Mouse (Mus musculus) liver, embryonic 15.5 days (tissue): ENCODE results near the gene Sbf2. TPM values are rescaled to one million over a fixed set of nuclear protein-coding genes. Genes with fewer than 3 reads are reported as not detected.

Source experiments
- ATAC-seq: fragments of 200-750 bp; cut with Nextera tagmentation; 2 replicates; pipeline ENCODE4 v1.8.0; 2017; ENCODE audit warnings: moderate number of reproducible peaks, mild to moderate bottlenecking, moderate library complexity; ENCODE audit not compliant: insufficient read depth
- H3K27ac ChIP-seq: fragments of 300-500 bp; sonication (generic); replicated peaks from 2 replicates; pipeline ENCODE4 v1.5.1; 2015; ENCODE audit warnings: mild to moderate bottlenecking, inconsistent platforms
- H3K27me3 ChIP-seq: fragments of 300-500 bp; sonication (generic); 2 replicates; pipeline ENCODE4 v1.6.1; 2015; ENCODE audit warnings: mild to moderate bottlenecking, inconsistent platforms
- H3K36me3 ChIP-seq: fragments of 300-500 bp; sonication (generic); replicated peaks from 2 replicates; pipeline ENCODE4 v1.6.1; 2015; ENCODE audit warnings: moderate library complexity, mild to moderate bottlenecking, inconsistent platforms
- H3K4me1 ChIP-seq: fragments of 300-500 bp; sonication (generic); replicated peaks from 2 replicates; pipeline ENCODE4 v1.6.1; 2015; ENCODE audit warnings: inconsistent platforms
- H3K4me2 ChIP-seq: fragments of 300-500 bp; sonication (generic); 2 replicates; pipeline ENCODE4 v1.6.1; 2015; ENCODE audit warnings: moderate library complexity, mild to moderate bottlenecking, inconsistent platforms
- H3K4me3 ChIP-seq: fragments of 300-500 bp; sonication (generic); replicated peaks from 2 replicates; pipeline ENCODE4 v1.5.1; 2015; ENCODE audit warnings: mild to moderate bottlenecking, inconsistent platforms
- H3K9ac ChIP-seq: fragments of 300-500 bp; sonication (generic); 2 replicates; pipeline ENCODE4 v1.6.1; 2015; ENCODE audit warnings: moderate library complexity, mild to moderate bottlenecking, inconsistent platforms
- H3K9me3 ChIP-seq: fragments of 300-500 bp; sonication (generic); replicated peaks from 2 replicates; pipeline ENCODE4 v1.6.1; 2016; ENCODE audit warnings: inconsistent platforms
- WGBS: fragments of 180-500 bp; shearing (Covaris S2); methylation state at CpG from one replicate; pipeline ENCODE4 v1.1.7; 2015; ENCODE audit warnings: mixed read lengths; ENCODE audit not compliant: insufficient replicate concordance; 5-methylcytosine and 5-hydroxymethylcytosine counted together
- polyA plus RNA-seq: library from polyadenylated mRNA; unstranded; fragments of >200 nt; fragmentation: Nextera tagmentation; extraction: Ambion mirVana; gene quantifications from 2 replicates; pipeline ENCODE4 v1.2.1, GENCODE M21; 2015

Sbf2 gene
- polyA plus RNA-seq, 1 experiment from 2014 or later = 5.3 TPM

DNA sequence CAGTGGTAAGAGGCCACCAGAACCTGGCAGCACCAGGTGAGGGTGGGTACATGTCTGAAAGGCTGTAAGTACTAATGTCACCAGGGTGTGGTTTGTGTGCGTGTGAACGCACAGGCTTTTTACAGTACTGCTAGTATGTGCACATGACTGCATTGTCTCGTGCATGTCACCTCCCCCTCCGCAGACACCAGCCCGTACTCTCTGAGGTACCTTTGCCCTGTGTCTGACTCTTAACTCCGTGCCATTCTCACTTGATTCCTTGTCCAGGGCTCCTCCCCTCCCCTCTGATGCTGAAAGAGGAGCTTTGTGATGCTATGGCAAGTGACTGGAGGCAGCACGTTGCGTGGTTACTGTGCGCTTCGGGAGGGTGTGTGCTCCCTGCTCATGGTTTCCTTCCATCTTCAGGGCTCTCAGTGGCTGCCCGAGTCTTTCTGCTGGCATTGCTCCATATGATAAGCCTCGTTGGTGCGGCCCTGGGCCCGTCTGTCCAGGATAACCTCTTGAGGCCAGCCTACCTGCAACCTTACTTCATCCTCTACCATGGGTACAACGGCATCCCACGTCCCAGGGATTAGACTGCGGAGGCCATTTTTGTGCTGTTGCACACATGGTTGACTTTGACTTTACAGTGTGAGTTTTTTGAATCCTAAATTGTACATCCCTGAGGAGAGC is 315.8 kb downstream of the Sbf2 start:
- H3K9me3 ChIP-seq = no peaks in the 10 kb centered on the region
- no peak for ATAC-seq
- H3K4me2 ChIP-seq = no peak overlapping the region
- no peak overlapping the region for H3K9ac ChIP-seq
- no peaks in the 10 kb centered on the region for H3K36me3 ChIP-seq
- WGBS = 75% methylated on average over 17 of the region's 17 CpGs
- H3K4me3 ChIP-seq = no peak overlapping the region
- no peaks in the 10 kb centered on the region for H3K4me1 ChIP-seq
- no peaks in the 10 kb centered on the region for H3K27me3 ChIP-seq
- H3K27ac ChIP-seq = no peak overlapping the region

DNA sequence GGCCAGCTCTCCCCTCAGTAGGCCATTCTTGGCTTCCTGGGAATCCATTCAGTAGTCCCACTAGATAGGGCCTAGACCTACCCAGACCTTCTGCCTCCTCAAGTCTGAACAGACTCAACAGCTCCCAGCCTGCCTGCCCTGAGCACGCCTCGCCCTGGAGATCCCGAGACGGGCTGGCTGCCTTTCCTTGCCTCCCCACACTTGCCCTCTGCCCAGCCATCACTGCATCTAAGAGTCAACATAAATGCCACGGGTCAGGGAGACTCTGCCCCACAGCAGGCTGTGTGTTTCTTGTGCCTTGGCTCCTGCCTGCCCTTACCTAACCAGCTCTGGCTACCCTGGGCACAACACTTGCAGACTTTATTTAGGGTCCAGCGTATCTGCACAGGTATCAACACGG is 316.6 kb downstream of the Sbf2 start:
- H3K27me3 ChIP-seq = no peaks in the 10 kb centered on the region
- no peaks in the 10 kb centered on the region for H3K4me1 ChIP-seq
- H3K27ac ChIP-seq = no peak overlapping the region
- no peak overlapping the region for H3K4me3 ChIP-seq
- ATAC-seq = no peak
- H3K4me2 ChIP-seq = no peak overlapping the region
- WGBS = 68% methylated on average over 7 of the region's 7 CpGs
- H3K9me3 ChIP-seq = no peaks in the 10 kb centered on the region
- H3K36me3 ChIP-seq = no peaks in the 10 kb centered on the region
- no peak overlapping the region for H3K9ac ChIP-seq

DNA sequence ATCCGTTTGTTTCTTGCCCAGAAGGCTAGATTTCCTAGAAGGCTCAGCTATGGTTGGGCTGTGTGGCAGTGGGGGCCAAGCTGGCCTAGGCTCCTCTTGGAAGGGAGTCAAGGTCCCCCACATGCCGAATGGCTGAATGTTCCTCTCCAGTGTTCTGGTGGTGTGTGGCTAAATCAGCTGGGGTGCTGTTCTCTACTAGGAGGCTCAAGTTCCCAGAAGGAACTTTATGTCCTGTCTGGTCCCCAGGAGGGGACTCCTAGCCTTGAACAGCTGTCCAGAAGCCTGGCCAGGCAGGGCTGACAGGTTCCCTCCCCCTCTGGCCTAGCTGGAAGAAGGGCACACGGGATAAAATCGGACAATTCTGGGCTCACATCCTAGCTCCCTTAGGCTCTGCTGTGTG is 317.1 kb downstream of the Sbf2 start:
- H3K9ac ChIP-seq = no peak overlapping the region
- H3K9me3 ChIP-seq = no peaks in the 10 kb centered on the region
- ATAC-seq = no peak
- no peaks in the 10 kb centered on the region for H3K27me3 ChIP-seq
- no peaks in the 10 kb centered on the region for H3K36me3 ChIP-seq
- no peak overlapping the region for H3K4me3 ChIP-seq
- H3K4me2 ChIP-seq = no peak overlapping the region
- WGBS = 52% methylated on average over 4 of the region's 4 CpGs
- no peaks in the 10 kb centered on the region for H3K4me1 ChIP-seq
- H3K27ac ChIP-seq = no peak overlapping the region

DNA sequence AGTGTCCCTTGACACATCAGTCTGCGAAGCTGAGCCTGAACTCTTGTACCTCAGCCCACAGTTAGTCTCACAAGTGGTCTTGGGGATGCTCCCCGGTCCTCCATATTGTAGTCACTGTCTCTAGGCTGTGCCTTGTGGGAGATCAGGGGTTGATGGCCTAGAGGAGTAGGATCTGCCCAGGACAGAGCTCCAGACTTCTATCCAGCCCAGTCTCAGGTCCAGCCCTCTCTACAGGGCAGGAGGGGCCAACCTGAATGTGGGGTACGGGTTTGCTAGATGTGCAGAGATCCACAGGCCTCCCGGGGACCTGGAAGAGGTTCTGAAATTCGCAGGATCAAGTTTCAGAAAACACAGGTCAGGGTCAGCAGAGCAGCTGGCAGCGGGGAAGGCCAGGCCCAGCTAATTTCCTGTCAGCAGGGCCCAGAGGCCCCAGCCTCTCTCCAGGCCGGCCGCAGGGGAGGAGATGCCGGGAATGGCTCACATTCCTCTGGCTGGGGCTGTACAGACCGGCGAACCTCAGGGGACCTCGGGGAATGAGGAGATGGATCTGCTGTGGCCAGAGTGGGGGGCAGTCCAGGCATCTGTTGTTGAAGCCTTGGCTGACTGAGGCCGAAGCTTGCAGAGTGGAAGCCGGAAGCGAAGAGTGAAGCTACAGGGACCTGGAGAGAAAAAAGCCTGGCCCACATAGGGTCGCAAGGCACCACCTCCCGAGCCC is 317.7 kb downstream of the Sbf2 start:
- Histone ChIP-seq H3K4me2 (no peak overlapping the region), H3K9ac (no peak overlapping the region), H3K4me3 (no peak overlapping the region), H3K9me3 (no peaks in the 10 kb centered on the region), H3K27ac (no peak overlapping the region), H3K36me3 (no peaks in the 10 kb centered on the region), H3K27me3 (no peaks in the 10 kb centered on the region), H3K4me1 (no peaks in the 10 kb centered on the region)
- WGBS = 43% methylated on average over 17 of the region's 17 CpGs
- no peak for ATAC-seq

DNA sequence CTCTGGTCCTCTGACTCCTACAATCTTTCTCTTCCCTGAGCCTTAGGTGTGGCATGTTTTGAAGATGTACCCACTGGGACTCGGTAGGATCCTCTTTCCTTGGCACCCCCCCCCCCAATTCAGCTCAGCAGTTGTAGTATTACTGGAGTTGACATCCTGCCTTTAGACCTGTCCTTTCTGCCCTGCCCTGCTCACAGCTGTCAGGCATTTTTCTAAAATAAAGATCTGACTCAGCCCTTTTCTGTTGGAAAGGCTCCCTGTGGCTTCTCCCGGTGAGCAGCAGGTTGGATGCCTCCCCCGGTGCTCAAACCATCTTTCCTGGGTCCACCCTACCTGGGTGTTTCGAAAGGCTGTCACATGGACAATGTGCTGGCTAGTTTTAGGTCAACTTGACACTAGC is 325.1 kb downstream of the Sbf2 start:
- H3K27ac ChIP-seq = no peak overlapping the region

DNA sequence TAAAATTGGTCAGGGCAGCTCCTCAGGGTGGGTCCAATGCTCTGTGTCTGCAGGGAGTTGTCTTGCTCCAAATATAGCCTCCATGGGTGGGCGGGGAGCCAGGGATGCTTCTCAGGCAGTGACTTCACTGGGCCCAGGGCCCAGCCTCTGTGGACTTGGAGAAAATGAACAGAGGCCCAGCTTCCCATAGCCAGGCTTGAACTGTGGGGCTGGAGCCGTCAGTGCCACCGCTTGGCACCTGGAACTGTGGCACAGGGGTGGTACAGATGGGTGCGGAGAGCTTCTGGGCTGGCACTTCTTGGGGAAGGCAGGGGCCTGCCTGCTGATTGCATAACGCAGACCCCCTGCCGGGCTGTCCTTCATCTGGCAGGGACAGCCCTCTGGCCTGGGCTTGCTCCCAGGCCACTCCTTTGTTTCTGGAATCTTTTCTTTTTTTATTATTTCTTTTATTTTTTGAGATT is 326.0 kb downstream of the Sbf2 start:
- no peak overlapping the region for H3K4me2 ChIP-seq
- ATAC-seq = no peak
- WGBS = 61% methylated on average over 6 of the region's 6 CpGs
- no peak overlapping the region for H3K4me3 ChIP-seq
- no peak overlapping the region for H3K27ac ChIP-seq
- H3K27me3 ChIP-seq = no peaks in the 10 kb centered on the region
- H3K9ac ChIP-seq = no peak overlapping the region
- H3K36me3 ChIP-seq = no peaks in the 10 kb centered on the region
- H3K9me3 ChIP-seq = no peaks in the 10 kb centered on the region
- H3K4me1 ChIP-seq = no peaks in the 10 kb centered on the region

More for the DNA sequence above, 325.1 kb downstream of the Sbf2 start:
- Histone ChIP-seq H3K4me1 (no peaks in the 10 kb centered on the region), H3K27me3 (no peaks in the 10 kb centered on the region), H3K9me3 (no peaks in the 10 kb centered on the region), H3K36me3 (no peaks in the 10 kb centered on the region), H3K4me3 (no peak overlapping the region), H3K9ac (no peak overlapping the region), H3K4me2 (no peak overlapping the region)
- no peak for ATAC-seq
- 61% methylated on average over 4 of the region's 4 CpGs for WGBS

DNA sequence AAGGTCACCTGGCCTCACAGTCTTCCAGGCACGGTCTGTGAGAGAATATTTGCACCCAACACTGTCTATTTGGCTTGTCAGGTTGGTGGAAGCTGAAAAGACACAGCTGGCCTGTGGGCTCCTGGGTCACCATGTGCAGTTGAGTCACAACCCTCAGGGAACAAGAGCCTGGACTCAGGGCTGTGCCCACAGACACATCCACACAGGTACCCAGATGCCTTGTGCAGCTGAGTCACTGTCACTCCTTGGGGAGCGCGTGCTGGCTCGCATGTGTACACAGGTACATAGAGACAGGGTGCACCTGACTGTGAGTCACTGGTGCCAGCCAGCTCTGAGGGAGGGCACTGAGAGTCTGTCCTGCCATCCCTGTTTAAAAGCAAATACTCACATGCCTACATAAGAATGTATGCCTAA is 326.5 kb downstream of the Sbf2 start:
- no peak overlapping the region for H3K4me3 ChIP-seq
- no peaks in the 10 kb centered on the region for H3K36me3 ChIP-seq
- no peak overlapping the region for H3K9ac ChIP-seq
- H3K27ac ChIP-seq = no peak overlapping the region
- H3K27me3 ChIP-seq = no peaks in the 10 kb centered on the region
- WGBS = 74% methylated on average over 4 of the region's 4 CpGs
- H3K9me3 ChIP-seq = no peaks in the 10 kb centered on the region
- no peak overlapping the region for H3K4me2 ChIP-seq
- no peaks in the 10 kb centered on the region for H3K4me1 ChIP-seq
- ATAC-seq = no peak

DNA sequence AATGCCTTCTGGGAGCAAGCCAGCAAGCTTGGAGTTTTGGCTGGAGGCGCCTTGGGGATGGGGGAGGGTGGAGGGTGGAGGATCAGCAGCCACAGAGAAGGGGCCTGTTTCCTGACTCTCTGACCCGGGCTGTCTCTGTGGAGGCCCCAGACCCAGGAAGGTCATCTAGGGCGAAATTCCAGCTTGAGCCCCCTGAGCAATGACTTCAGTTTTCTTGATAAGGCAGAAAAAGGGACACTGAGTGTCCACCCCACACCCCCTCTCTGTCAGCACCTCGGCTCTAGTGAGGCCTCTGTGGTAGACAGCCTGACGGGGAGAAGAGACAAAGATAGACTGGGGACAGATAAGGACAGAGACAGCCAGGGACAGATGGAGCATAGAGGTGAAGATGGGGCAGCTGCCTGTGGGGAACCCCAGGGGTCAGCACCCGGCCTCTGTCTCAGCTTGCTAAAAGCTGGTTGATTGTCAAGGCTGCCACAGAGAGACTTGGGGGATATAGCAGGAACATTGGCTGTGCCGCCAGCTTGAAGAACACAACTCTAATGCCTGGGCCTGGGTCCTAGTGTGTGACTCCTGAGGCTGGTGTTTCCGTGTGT is 327.1 kb downstream of the Sbf2 start:
- H3K9me3 ChIP-seq = no peaks in the 10 kb centered on the region
- H3K4me1 ChIP-seq = no peaks in the 10 kb centered on the region
- H3K4me3 ChIP-seq = no peak overlapping the region
- no peak overlapping the region for H3K9ac ChIP-seq
- H3K27ac ChIP-seq = no peak overlapping the region
- peak; percentile 42 for ATAC-seq
- WGBS = 29% methylated on average over 8 of the region's 8 CpGs
- H3K27me3 ChIP-seq = no peaks in the 10 kb centered on the region
- no peak overlapping the region for H3K4me2 ChIP-seq
- no peaks in the 10 kb centered on the region for H3K36me3 ChIP-seq

DNA sequence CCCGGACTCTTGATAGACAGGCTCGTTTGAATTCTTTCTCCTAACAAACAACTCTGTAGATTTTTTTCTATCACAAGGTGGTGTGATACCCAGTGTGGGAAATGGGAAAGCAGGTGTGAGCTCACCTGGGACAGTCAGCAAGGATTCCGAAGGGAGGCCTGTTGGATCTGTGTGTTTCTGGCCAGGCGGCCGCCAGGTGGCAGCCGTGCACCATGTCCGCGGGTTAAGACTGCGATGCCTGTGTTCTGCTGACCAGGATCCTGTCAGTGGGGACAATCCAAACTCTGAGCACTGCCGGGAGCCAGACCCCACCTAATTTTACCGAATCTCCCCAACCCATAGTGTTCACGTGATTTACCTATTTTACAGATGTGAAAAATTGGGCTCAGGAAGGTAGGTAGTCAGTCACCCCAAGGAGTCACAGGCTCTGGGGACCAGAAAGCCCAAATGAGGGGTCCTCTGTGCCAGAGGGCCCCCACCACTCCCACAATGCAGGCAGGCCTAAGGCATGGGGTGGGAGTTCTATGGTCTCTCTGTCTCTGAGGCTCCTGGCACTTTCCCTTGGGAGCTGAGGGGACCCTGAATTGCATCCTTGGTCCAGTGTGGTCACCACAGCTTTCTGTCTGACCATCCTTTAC is 327.8 kb downstream of the Sbf2 start:
- Histone ChIP-seq H3K4me1 (no peaks in the 10 kb centered on the region), H3K4me3 (no peak overlapping the region), H3K4me2 (no peak overlapping the region), H3K9me3 (no peaks in the 10 kb centered on the region), H3K27me3 (no peaks in the 10 kb centered on the region), H3K36me3 (no peaks in the 10 kb centered on the region), H3K9ac (no peak overlapping the region), H3K27ac (no peak overlapping the region)
- WGBS = 12% methylated on average over 12 of the region's 12 CpGs
- ATAC-seq = peak; percentile 47

DNA sequence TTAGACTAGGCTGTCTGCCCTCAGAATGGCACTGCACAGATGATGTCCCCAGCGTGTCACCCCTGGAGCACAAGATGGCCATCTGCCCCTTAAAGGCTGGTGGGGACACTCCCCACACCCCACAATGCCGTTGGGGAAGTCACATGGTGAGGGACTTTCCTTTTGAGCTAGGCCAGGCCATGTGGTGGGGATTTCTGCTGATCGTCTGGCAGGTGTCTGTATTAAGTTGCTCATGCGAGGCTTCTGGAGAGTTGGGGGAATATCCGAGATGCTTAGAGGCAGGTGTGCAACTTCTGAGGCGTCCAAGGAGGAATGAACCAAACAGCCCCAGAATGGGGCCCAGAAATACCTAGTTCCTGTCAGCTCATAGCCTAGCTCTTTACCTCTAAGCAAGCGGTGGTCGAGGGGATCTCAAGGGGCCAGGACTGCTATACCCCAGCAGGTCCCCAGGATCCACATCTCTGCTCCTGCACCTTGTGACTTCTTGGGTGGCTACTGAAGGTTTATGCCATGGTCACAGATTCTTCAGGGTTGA is 328.5 kb downstream of the Sbf2 start:
- H3K9me3 ChIP-seq = no peaks in the 10 kb centered on the region
- 54% methylated on average over 8 of the region's 8 CpGs for WGBS
- H3K4me3 ChIP-seq = no peak overlapping the region
- no peaks in the 10 kb centered on the region; the same call in 1 of the 2 replicates for H3K36me3 ChIP-seq
- no peak for ATAC-seq
- H3K27ac ChIP-seq = no peak overlapping the region
- no peaks in the 10 kb centered on the region for H3K4me1 ChIP-seq
- H3K27me3 ChIP-seq = no peaks in the 10 kb centered on the region
- no peak overlapping the region for H3K9ac ChIP-seq
- H3K4me2 ChIP-seq = no peak overlapping the region

DNA sequence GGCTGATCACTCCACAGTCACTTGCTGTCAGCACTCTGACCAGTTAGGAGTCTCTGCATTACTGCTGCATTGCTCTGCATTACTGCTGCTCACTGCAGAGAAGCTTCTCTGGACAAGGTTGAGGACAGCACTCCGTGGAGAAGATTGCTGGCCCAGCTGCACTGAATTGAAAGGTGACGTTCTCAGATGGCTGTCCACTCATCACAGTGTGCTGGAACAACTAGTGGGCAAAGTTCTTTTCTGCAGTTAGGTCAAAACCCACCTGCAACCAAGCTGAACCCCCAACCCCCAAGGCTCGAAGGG is 328.9 kb downstream of the Sbf2 start:
- no peak for ATAC-seq
- Histone ChIP-seq H3K27ac (no peak overlapping the region), H3K4me2 (no peak overlapping the region), H3K4me1 (no peaks in the 10 kb centered on the region), H3K36me3 (peaks cover 3% of the 10 kb centered on the region), H3K9ac (no peak overlapping the region), H3K9me3 (no peaks in the 10 kb centered on the region), H3K27me3 (no peaks in the 10 kb centered on the region), H3K4me3 (no peak overlapping the region)
- 47% methylated on average over 3 of the region's 3 CpGs for WGBS
